In the genomic region with DNA sequence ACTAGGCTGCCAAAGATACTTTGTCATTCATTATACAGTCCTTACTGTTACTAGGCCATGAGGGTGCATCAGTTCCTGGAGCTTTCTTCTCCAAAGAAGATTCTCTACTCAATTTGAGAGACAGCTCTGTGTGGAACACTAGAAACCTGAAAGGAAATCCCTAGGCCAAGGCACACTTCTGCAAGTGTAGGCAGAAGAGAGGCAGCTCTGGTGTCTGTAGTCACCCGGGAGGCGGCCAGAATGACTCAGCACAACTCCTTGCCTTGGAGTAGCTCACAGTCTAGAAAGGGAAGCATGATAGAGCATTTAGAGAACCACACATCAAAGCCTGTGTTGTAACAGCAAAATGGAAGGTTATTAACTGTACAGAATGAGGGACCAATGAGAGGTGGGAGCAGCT, we compare ENCODE assay signal across 9 mouse cellular contexts.
DNase-seq lines count a peak whose midpoint lies in the region; ATAC-seq and TF ChIP-seq lines count a peak whose summit lies in the region.
"Had no signal": no experiment of that assay in that cellular context is flagged by ENCODE, and none has a peak within 500 bp of the region (broad histone marks: within the 10 kb centered on the region; RNA-seq: fewer than 3 reads in every experiment).

No protein-coding gene starts in this region.

- intact Hi-C loops in left cerebral cortex, postnatal 4 days (cut with DNase I): no loop called here
- intact Hi-C loops in heart, postnatal 10 days (cut with DNase I): no loop called here

- ATAC-seq in lung, embryonic 14.5 days (ENCODE audit: insufficient read depth): no peak
- no peak for ATAC-seq in midbrain, embryonic 16.5 days
- no peak for ATAC-seq in hindbrain, embryonic 14.5 days (ENCODE audit: low FRiP score)

- H3K9ac ChIP-seq in lung, embryonic 14.5 days: no peak overlapping the region
- no peak overlapping the region for H3K9ac ChIP-seq in midbrain, embryonic 16.5 days (ENCODE audit: low read depth, low read length)
- H3K9ac ChIP-seq in hindbrain, embryonic 14.5 days: no peak overlapping the region
- H3K9ac ChIP-seq: neural tube, embryonic 13.5 days had no signal

- H3K27ac ChIP-seq in lung, embryonic 14.5 days (ENCODE audit: low read depth): no peak overlapping the region
- no peak overlapping the region for H3K27ac ChIP-seq in midbrain, embryonic 16.5 days (ENCODE audit: low read length)
- H3K27ac ChIP-seq in hindbrain, embryonic 14.5 days: no peak overlapping the region
- H3K27ac ChIP-seq: neural tube, embryonic 13.5 days had no signal

- H3K4me2 ChIP-seq in lung, embryonic 14.5 days: no peak overlapping the region
- no peak overlapping the region for H3K4me2 ChIP-seq in midbrain, embryonic 16.5 days (ENCODE audit: low read length)
- no peak overlapping the region for H3K4me2 ChIP-seq in hindbrain, embryonic 14.5 days (replicated peaks)
- H3K4me2 ChIP-seq: neural tube, embryonic 13.5 days had no signal

- no peaks in the 10 kb centered on the region for H3K27me3 ChIP-seq in lung, embryonic 14.5 days (ENCODE audit: insufficient read depth, low read length)
- H3K27me3 ChIP-seq in midbrain, embryonic 16.5 days (ENCODE audit: control insufficient read depth, insufficient read depth, low read depth, low read length): no peaks in the 10 kb centered on the region
- H3K27me3 ChIP-seq in hindbrain, embryonic 14.5 days (ENCODE audit: control insufficient read depth, insufficient read depth, low read length): no peaks in the 10 kb centered on the region
- H3K27me3 ChIP-seq: neural tube, embryonic 13.5 days had no signal

- DNase-seq in left cerebral cortex, adult 11 months (ENCODE audit: low spot score): peak; percentile 26
- no peak for DNase-seq in left cerebral cortex, postnatal 4 days
- peak; percentile 80 for DNase-seq in adrenal gland, postnatal 14 days
- peak; percentile 53 to 55 for DNase-seq in heart, postnatal 10 days
- peak; percentile 47 for DNase-seq in lung, embryonic 14.5 days
- no peak for DNase-seq in hindbrain, embryonic 14.5 days (ENCODE audit: low spot score)
- no peak for DNase-seq in thymus, postnatal 4 days

- H3K4me1 ChIP-seq in lung, embryonic 14.5 days (ENCODE audit: insufficient read depth): no peaks in the 10 kb centered on the region
- no peaks in the 10 kb centered on the region for H3K4me1 ChIP-seq in midbrain, embryonic 16.5 days (ENCODE audit: control insufficient read depth, insufficient read depth, low read length)
- H3K4me1 ChIP-seq in hindbrain, embryonic 14.5 days (replicated peaks; ENCODE audit: control insufficient read depth, insufficient read depth, low read length): no peaks in the 10 kb centered on the region

- TF ChIP-seq CTCF in lung, embryonic 14.5 days (IDR thresholded peaks at IDR 0.05; ENCODE audit: low read depth): no peak

- WGBS in lung, embryonic 14.5 days: 46% methylated on average over 2 of the region's 2 CpGs
- 83% methylated on average over 2 of the region's 2 CpGs for WGBS in midbrain, embryonic 16.5 days
- 68% methylated on average over 2 of the region's 2 CpGs for WGBS in hindbrain, embryonic 14.5 days

- no peak overlapping the region for H3K4me3 ChIP-seq in lung, embryonic 14.5 days (ENCODE audit: low read depth, low read length)
- H3K4me3 ChIP-seq in midbrain, embryonic 16.5 days (ENCODE audit: low read depth, low read length): no peak overlapping the region
- no peak overlapping the region for H3K4me3 ChIP-seq in hindbrain, embryonic 14.5 days (replicated peaks; ENCODE audit: low read length)
- H3K4me3 ChIP-seq: neural tube, embryonic 13.5 days had no signal

- H3K9me3 ChIP-seq in lung, embryonic 14.5 days (ENCODE audit: low read depth, low read length): no peaks in the 10 kb centered on the region
- no peaks in the 10 kb centered on the region for H3K9me3 ChIP-seq in midbrain, embryonic 16.5 days (replicated peaks; ENCODE audit: control insufficient read depth, low read length, poor library complexity, severe bottlenecking)
- H3K9me3 ChIP-seq in hindbrain, embryonic 14.5 days (ENCODE audit: control insufficient read depth, low read length): no peaks in the 10 kb centered on the region
- H3K9me3 ChIP-seq: neural tube, embryonic 13.5 days had no signal

- peaks cover 92% of the 10 kb centered on the region for H3K36me3 ChIP-seq in lung, embryonic 14.5 days (ENCODE audit: insufficient read depth)
- H3K36me3 ChIP-seq in midbrain, embryonic 16.5 days (ENCODE audit: control insufficient read depth, insufficient read depth, low read length): 0 out of 2 replicates have a peak, but pooled peaks cover 3% of the 10 kb centered on the region
- H3K36me3 ChIP-seq in hindbrain, embryonic 14.5 days (replicated peaks; ENCODE audit: control insufficient read depth, insufficient read depth): peaks cover 29% of the 10 kb centered on the region

Comparison
In these comparisons a context has a peak if more than half of its experiments do, and no peak if none do; other contexts are left out.
1. DNase-seq: peak in left cerebral cortex, adult 11 months (single experiment), adrenal gland, postnatal 14 days (single experiment), heart, postnatal 10 days (2 of 2) and lung, embryonic 14.5 days (single experiment); none in left cerebral cortex, postnatal 4 days (single experiment), hindbrain, embryonic 14.5 days (single experiment) and thymus, postnatal 4 days (single experiment).